In the genomic region with DNA sequence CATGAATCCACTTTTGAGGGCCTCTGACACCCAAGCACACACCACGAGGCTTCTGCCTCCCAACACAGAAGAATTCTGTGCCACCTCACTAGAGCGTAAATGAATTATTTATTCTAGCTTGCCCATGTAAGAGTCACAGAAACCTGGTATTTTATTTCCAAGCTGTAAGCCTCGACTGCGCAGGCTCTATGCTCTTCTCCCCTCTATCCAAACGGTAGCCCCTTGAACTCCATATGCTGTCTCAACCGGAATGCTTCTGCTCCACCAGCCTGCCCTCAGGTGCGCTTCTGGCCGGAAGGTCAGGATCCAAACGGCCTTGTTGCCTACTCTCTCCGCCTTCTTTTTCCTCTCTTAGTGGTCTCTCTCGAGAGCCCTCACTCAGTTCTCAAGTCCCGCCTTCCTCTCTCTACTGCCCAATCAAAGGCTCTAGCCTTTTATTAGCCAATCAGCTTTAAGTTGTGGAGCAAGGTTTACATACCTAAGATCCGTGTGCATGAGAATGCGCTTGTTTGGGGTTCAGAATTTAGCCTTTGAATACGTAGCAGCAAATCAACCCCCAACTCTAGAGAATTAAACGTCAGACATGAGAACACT, we compare ENCODE assay signal across 8 mouse cellular contexts. TPM values are rescaled to one million over a fixed set of nuclear protein-coding genes. Genes with fewer than 3 reads are reported as not detected.
DNase-seq lines count a peak whose midpoint lies in the region; ATAC-seq and TF ChIP-seq lines count a peak whose summit lies in the region.

No protein-coding gene starts in this region.

- 25% methylated on average over 16 of the region's 16 CpGs for WGBS in forebrain, postnatal 0 days
- WGBS in kidney, adult 2 months = 20% methylated on average over 16 of the region's 16 CpGs
- WGBS in lung, embryonic 15.5 days = 28% methylated on average over 16 of the region's 16 CpGs
- WGBS in olfactory bulb, adult 2 months = 28% methylated on average over 16 of the region's 16 CpGs

- peak; percentile 85 for ATAC-seq in forebrain, postnatal 0 days
- ATAC-seq in lung, embryonic 15.5 days (ENCODE audit: borderline replicate concordance, extremely low read depth, low FRiP score, low TSS enrichment) = peak; percentile 76; the same call in 1 of the 2 replicates

- peak overlapping the region; percentile 43; the same call in 1 of the 2 replicates for H3K4me3 ChIP-seq in testis, adult 2 months (ENCODE audit: control insufficient read depth, low read depth, low read length)
- H3K4me3 ChIP-seq in forebrain, postnatal 0 days (ENCODE audit: low read depth, low read length) = peak overlapping the region; percentile 14
- peak overlapping the region; percentile 32 for H3K4me3 ChIP-seq in kidney, adult 2 months (ENCODE audit: insufficient read depth, low read depth, low read length)
- H3K4me3 ChIP-seq in lung, embryonic 15.5 days = peak overlapping the region; percentile 31
- peak overlapping the region; percentile 50 for H3K4me3 ChIP-seq in olfactory bulb, adult 2 months (ENCODE audit: insufficient read depth, low read depth, low read length)

- H3K27me3 ChIP-seq in testis, adult 2 months (ENCODE audit: control insufficient read depth, insufficient read depth, low read length) = no peaks in the 10 kb centered on the region
- no peaks in the 10 kb centered on the region for H3K27me3 ChIP-seq in forebrain, postnatal 0 days (ENCODE audit: insufficient read depth, low read length)
- no peaks in the 10 kb centered on the region for H3K27me3 ChIP-seq in kidney, adult 2 months (replicated peaks; ENCODE audit: control insufficient read depth, insufficient read depth, low read length)
- H3K27me3 ChIP-seq in lung, embryonic 15.5 days = no peaks in the 10 kb centered on the region

- H3K9me3 ChIP-seq in forebrain, postnatal 0 days (ENCODE audit: low read length) = no peaks in the 10 kb centered on the region
- H3K9me3 ChIP-seq in lung, embryonic 15.5 days = no peaks in the 10 kb centered on the region

- TF ChIP-seq CTCF in testis, adult 2 months (IDR thresholded peaks at IDR 0.05; ENCODE audit: control insufficient read depth, insufficient read depth, insufficient replicate concordance, low read depth, low read length) = no peak
- no peak for TF ChIP-seq CTCF in forebrain, postnatal 0 days (IDR thresholded peaks at IDR 0.05; ENCODE audit: low read depth)
- no peak for TF ChIP-seq CTCF in kidney, adult 2 months (conservative IDR thresholded peaks at IDR 0.05; ENCODE audit: insufficient read depth, insufficient read length, low read depth, low read length)
- TF ChIP-seq CTCF in olfactory bulb, adult 2 months (IDR thresholded peaks at IDR 0.05; ENCODE audit: insufficient read depth, low read depth, low read length) = no peak

- H3K4me2 ChIP-seq in forebrain, postnatal 0 days (ENCODE audit: low read depth) = peak overlapping the region; percentile 37
- peak overlapping the region; percentile 50 for H3K4me2 ChIP-seq in lung, embryonic 15.5 days

- no peaks in the 10 kb centered on the region; the same call in none of the 2 replicates for H3K36me3 ChIP-seq in testis, adult 2 months (ENCODE audit: control insufficient read depth, insufficient read depth, low read length)
- H3K36me3 ChIP-seq in forebrain, postnatal 0 days (ENCODE audit: insufficient read depth) = peaks cover 68% of the 10 kb centered on the region
- H3K36me3 ChIP-seq in kidney, adult 2 months (ENCODE audit: control insufficient read depth, insufficient read depth, low read length) = no peaks in the 10 kb centered on the region
- peaks cover 15% of the 10 kb centered on the region; the same call in 1 of the 2 replicates for H3K36me3 ChIP-seq in lung, embryonic 15.5 days

- no peak for DNase-seq in testis, postnatal 10 days (ENCODE audit: low spot score)
- peak; percentile 42 for DNase-seq in forebrain, postnatal 0 days
- DNase-seq in kidney, adult 2 months = peak; percentile 46
- no peak for DNase-seq in right cerebral cortex, postnatal 10 days (ENCODE audit: low spot score in 2 of 2)
- DNase-seq in cerebellum, postnatal 36 days = no peak

- no peak for TF ChIP-seq POLR2A in testis, adult 2 months (IDR thresholded peaks at IDR 0.05; ENCODE audit: control insufficient read depth, low read depth, low read length)
- TF ChIP-seq POLR2A in kidney, adult 2 months (IDR thresholded peaks at IDR 0.05; ENCODE audit: low read depth, low read length) = no peak
- TF ChIP-seq POLR2A in olfactory bulb, adult 2 months (IDR thresholded peaks at IDR 0.05; ENCODE audit: insufficient read depth, low read depth, low read length) = no peak

- no peaks in the 10 kb centered on the region; the same call in 1 of the 2 replicates for H3K4me1 ChIP-seq in testis, adult 2 months (ENCODE audit: control insufficient read depth, insufficient read depth, low read length)
- no peaks in the 10 kb centered on the region for H3K4me1 ChIP-seq in forebrain, postnatal 0 days (ENCODE audit: insufficient read depth)
- no peaks in the 10 kb centered on the region for H3K4me1 ChIP-seq in kidney, adult 2 months (ENCODE audit: control insufficient read depth, insufficient read depth, low read length)
- no peaks in the 10 kb centered on the region; the same call in 1 of the 2 replicates for H3K4me1 ChIP-seq in lung, embryonic 15.5 days
- H3K4me1 ChIP-seq in olfactory bulb, adult 2 months (ENCODE audit: control insufficient read depth, insufficient read depth, low read length) = no peaks in the 10 kb centered on the region

- H3K27ac ChIP-seq in testis, adult 2 months (ENCODE audit: control insufficient read depth, insufficient read depth, low read depth, low read length) = no peak overlapping the region
- H3K27ac ChIP-seq in forebrain, postnatal 0 days (ENCODE audit: low read depth, low read length) = no peak overlapping the region
- no peak overlapping the region for H3K27ac ChIP-seq in kidney, adult 2 months (ENCODE audit: insufficient read depth, low read depth, low read length)
- no peak overlapping the region for H3K27ac ChIP-seq in lung, embryonic 15.5 days
- no peak overlapping the region for H3K27ac ChIP-seq in olfactory bulb, adult 2 months (ENCODE audit: insufficient read depth, low read depth, low read length)

- no peak overlapping the region for H3K9ac ChIP-seq in forebrain, postnatal 0 days
- H3K9ac ChIP-seq in lung, embryonic 15.5 days = 0 out of 2 replicates have a peak overlapping the region, but pooled peaks have one; percentile 0

RNA-seq across cellular contexts. Expression of a gene that starts 36.5 kb away (rescaled TPM):
- polyA plus RNA-seq in testis, adult 2 months (2012; rRNA removed) = 12.5 and 15.8 TPM in 2 replicates
- 16.1 and 18.8 TPM in 2 replicates for total RNA-seq in forebrain, postnatal 0 days (2014; rRNA removed)
- 6.7 and 13.3 TPM in 2 replicates for polyA plus RNA-seq in forebrain, postnatal 0 days (2015; fragmentation: Nextera tagmentation; extraction: Ambion mirVana)
- 14.3 and 15.1 TPM in 2 replicates for polyA plus RNA-seq in kidney, adult 2 months (2012; rRNA removed)
- 20.0 and 22.9 TPM in 2 replicates for polyA plus RNA-seq in lung, embryonic 15.5 days (2015; fragmentation: Nextera tagmentation; extraction: Ambion mirVana)
- polyA plus RNA-seq in olfactory bulb, adult 2 months (2012; ENCODE audit: insufficient read depth, insufficient read length, low replicate concordance, missing spikeins) = not detected in 2 replicates

Comparison
In these comparisons a context has a peak if more than half of its experiments do, and no peak if none do; other contexts are left out.
1. DNase-seq: peak in forebrain, postnatal 0 days (single experiment) and kidney, adult 2 months (single experiment); none in testis, postnatal 10 days (single experiment), right cerebral cortex, postnatal 10 days (0 of 2) and cerebellum, postnatal 36 days (0 of 2).
2. Peak in every context shown above with its lines, with median percentiles within 50 percentile points of each other: H3K4me3 ChIP-seq.